Comparison of ENCODE assay signal across 9 mouse cellular contexts in genomic region chr15:84775421-84776174, GRCm38 (mm10). TPM values are rescaled to one million over a fixed set of nuclear protein-coding genes. Genes with fewer than 3 reads are reported as not detected.
DNase-seq lines count a peak whose midpoint lies in the region; ATAC-seq lines count a peak whose summit lies in the region.
"Had no signal": no experiment of that assay in that cellular context is flagged by ENCODE, and none has a peak within 500 bp of the region (broad histone marks: within the 10 kb centered on the region; RNA-seq: fewer than 3 reads in every experiment).

No protein-coding gene starts in this region.

- H3K9me3 ChIP-seq in heart, embryonic 13.5 days, result no peaks in the 10 kb centered on the region
- H3K9me3 ChIP-seq in forebrain, embryonic 15.5 days, result no peaks in the 10 kb centered on the region
- no peaks in the 10 kb centered on the region for H3K9me3 ChIP-seq in midbrain, embryonic 14.5 days (ENCODE audit: control insufficient read depth, low read length)

- H3K36me3 ChIP-seq in heart, embryonic 13.5 days, result no peaks in the 10 kb centered on the region
- no peaks in the 10 kb centered on the region for H3K36me3 ChIP-seq in forebrain, embryonic 15.5 days
- no peaks in the 10 kb centered on the region for H3K36me3 ChIP-seq in midbrain, embryonic 14.5 days (ENCODE audit: control insufficient read depth, insufficient read depth, low read length)

- no peaks in the 10 kb centered on the region; the same call in 1 of the 2 replicates for H3K27me3 ChIP-seq in heart, embryonic 13.5 days (replicated peaks)
- H3K27me3 ChIP-seq in forebrain, embryonic 15.5 days, result no peaks in the 10 kb centered on the region
- no peaks in the 10 kb centered on the region for H3K27me3 ChIP-seq in midbrain, embryonic 14.5 days (ENCODE audit: control insufficient read depth, insufficient read depth, low read length)

- H3K4me1 ChIP-seq in heart, embryonic 13.5 days, result 0 out of 2 replicates have a peak, but pooled peaks cover 11% of the 10 kb centered on the region
- H3K4me1 ChIP-seq in forebrain, embryonic 15.5 days, result peaks cover 28% of the 10 kb centered on the region
- peaks cover 9% of the 10 kb centered on the region for H3K4me1 ChIP-seq in midbrain, embryonic 14.5 days (ENCODE audit: control insufficient read depth, insufficient read depth, low read length)

- H3K4me2 ChIP-seq in heart, embryonic 13.5 days, result peak overlapping the region; percentile 18; the same call in 1 of the 2 replicates
- peak overlapping the region; percentile 34 for H3K4me2 ChIP-seq in forebrain, embryonic 15.5 days (replicated peaks)
- H3K4me2 ChIP-seq in midbrain, embryonic 14.5 days (ENCODE audit: low read length), result peak overlapping the region; percentile 42

- DNase-seq in heart, adult 11 months, result no peak
- DNase-seq in NIH3T3 (ENCODE audit: low read depth), result peak; percentile 84
- DNase-seq in midbrain, embryonic 14.5 days, result peak; percentile 62
- DNase-seq in thymus, postnatal 10 days (ENCODE audit: low spot score in 2 of 2), result no peak
- no peak for DNase-seq in thymus, postnatal 14 days

- H3K9ac ChIP-seq in heart, embryonic 13.5 days, result no peak overlapping the region
- peak overlapping the region; percentile 15; the same call in 1 of the 2 replicates for H3K9ac ChIP-seq in forebrain, embryonic 15.5 days (replicated peaks)
- 0 out of 2 replicates have a peak overlapping the region, but pooled peaks have one; percentile 6 for H3K9ac ChIP-seq in midbrain, embryonic 14.5 days (replicated peaks; ENCODE audit: low read length)

- no peak for ATAC-seq in heart, embryonic 13.5 days (ENCODE audit: extremely low read depth, insufficient number of reproducible peaks, low FRiP score, low TSS enrichment)
- ATAC-seq in forebrain, embryonic 15.5 days (replicated peaks), result peak; percentile 35
- peak; percentile 54; the same call in 1 of the 2 replicates for ATAC-seq in midbrain, embryonic 14.5 days (ENCODE audit: low FRiP score, low TSS enrichment)
- no peak for ATAC-seq in megakaryocyte, adult 5-6 weeks (ENCODE audit: poor library complexity, severe bottlenecking)
- ATAC-seq: intestine, embryonic 16.5 days had no signal

- H3K27ac ChIP-seq in heart, embryonic 13.5 days (replicated peaks), result no peak overlapping the region
- peak overlapping the region; percentile 71 for H3K27ac ChIP-seq in forebrain, embryonic 15.5 days (replicated peaks)
- peak overlapping the region; percentile 60; the same call in 1 of the 2 replicates for H3K27ac ChIP-seq in midbrain, embryonic 14.5 days (replicated peaks; ENCODE audit: low read depth, low read length)

- no peak overlapping the region for H3K4me3 ChIP-seq in heart, embryonic 13.5 days
- peak overlapping the region; percentile 8; the same call in 1 of the 2 replicates for H3K4me3 ChIP-seq in forebrain, embryonic 15.5 days
- H3K4me3 ChIP-seq in midbrain, embryonic 14.5 days (replicated peaks; ENCODE audit: low read depth, low read length), result no peak overlapping the region

- WGBS in heart, embryonic 13.5 days, result 56% methylated on average over 20 of the region's 20 CpGs
- WGBS in forebrain, embryonic 15.5 days, result 10% methylated on average over 20 of the region's 20 CpGs
- WGBS in midbrain, embryonic 14.5 days, result 3% methylated on average over 20 of the region's 20 CpGs

RNA-seq across cellular contexts. Expression of gene Arhgap8, which starts 55.7 kb away (rescaled TPM):
- polyA plus RNA-seq in heart, embryonic 13.5 days (2015; fragmentation: Nextera tagmentation; extraction: Ambion mirVana), result 4.1 and 5.5 TPM in 2 replicates
- polyA plus RNA-seq in forebrain, embryonic 15.5 days (2015; fragmentation: Nextera tagmentation; extraction: Ambion mirVana), result 0.27 and 0.60 TPM in 2 replicates
- 0.46 TPM in 1 of 2 replicates, not detected in the other for polyA plus RNA-seq in midbrain, embryonic 14.5 days (2014; fragmentation: Nextera tagmentation; extraction: Ambion mirVana)
- total RNA-seq in megakaryocyte, adult 5-6 weeks (2015), result not detected in 2 replicates
- total RNA-seq in megakaryocyte, adult 5-6 weeks (2017), result not detected in 2 replicates

Comparison
In these comparisons a context has a peak if more than half of its experiments do, and no peak if none do; other contexts are left out.
1. ATAC-seq: peak in forebrain, embryonic 15.5 days (single experiment) and midbrain, embryonic 14.5 days (single experiment); none in heart, embryonic 13.5 days (single experiment) and megakaryocyte, adult 5-6 weeks (single experiment).
2. DNase-seq: peak in NIH3T3 (single experiment) and midbrain, embryonic 14.5 days (single experiment); none in heart, adult 11 months (single experiment), thymus, postnatal 10 days (0 of 2) and thymus, postnatal 14 days (single experiment).
3. Peak in every context shown above with its lines, with median percentiles within 50 percentile points of each other: H3K4me2 ChIP-seq.